Mouse (Mus musculus): ENCODE measurements around the gene Pms2. TPM values are rescaled to one million over a fixed set of nuclear protein-coding genes. Genes with fewer than 3 reads are reported as not detected.

Gene Pms2
- total RNA-seq (2021) = 1 to 10 TPM; 3.5 to 4.7 TPM
- long read RNA-seq, experiment 1, full-length matches to known transcripts = 3 of 5 reads
- long read RNA-seq, experiment 1, partial matches to known transcripts = 0 of 5 reads
- long read RNA-seq, experiment 1, other reads (novel, unspliced or antisense) = 2 of 5 reads
- long read RNA-seq, experiment 2, full-length matches to known transcripts = 2 of 4 reads
- long read RNA-seq, experiment 2, partial matches to known transcripts = 1 of 4 reads
- long read RNA-seq, experiment 2, other reads (novel, unspliced or antisense) = 1 of 4 reads

DNA sequence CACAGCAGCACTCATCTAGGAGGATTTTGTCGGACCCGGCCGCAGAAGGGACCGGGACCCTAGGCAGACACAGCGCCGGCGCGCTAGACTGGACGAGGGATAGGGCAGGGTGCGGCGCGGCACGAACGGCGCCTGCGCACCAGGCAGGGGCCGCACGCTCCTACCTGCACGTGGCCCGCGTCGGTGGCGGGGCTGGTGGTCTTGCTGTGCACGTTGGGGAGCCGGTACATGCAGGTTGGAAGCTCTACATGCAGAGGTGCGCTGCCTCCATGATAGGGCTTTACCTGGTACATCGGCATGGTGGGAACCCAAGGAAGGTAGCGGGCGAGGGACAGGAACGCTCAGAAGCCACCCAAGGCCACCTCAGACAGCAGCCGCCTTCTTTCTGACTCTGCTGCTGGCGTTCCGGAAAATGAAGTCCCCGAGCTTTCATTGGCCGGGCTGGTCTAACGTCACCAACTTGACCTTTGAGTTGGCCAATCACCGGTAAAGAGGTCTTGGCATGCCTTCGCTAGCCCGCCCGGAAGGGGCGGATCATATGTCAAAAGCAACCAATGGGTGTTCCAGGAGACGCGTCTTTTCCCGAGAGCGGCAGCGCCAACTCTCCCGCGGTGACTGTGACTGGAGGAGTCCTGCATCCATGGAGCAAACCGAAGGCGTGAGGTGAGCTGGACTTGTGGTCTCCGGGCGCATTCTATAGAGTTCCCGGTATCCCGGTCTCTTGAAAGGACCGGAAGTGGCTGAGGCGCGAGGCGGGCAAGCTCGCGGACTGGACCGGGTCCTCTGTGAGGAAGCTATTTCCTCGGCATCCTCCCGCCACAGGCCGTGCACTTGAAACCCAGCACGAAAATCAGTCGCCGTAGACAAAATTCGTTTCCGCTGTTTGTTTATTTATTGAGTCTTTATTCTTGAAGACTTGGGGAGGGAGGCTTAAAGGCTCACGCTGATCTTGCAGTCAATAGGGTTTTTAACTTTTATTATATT is at the start of gene Pms2, which contains the start of gene Aimp2:
TSS of gene Pms2 (plus strand) at position 548 of the 984 bp plus-strand sequence.
TSS of gene Aimp2 (minus strand) at position 431 of the 984 bp plus-strand sequence.
- TF ChIP-seq CTCF (IDR thresholded peaks at IDR 0.05) = no peak
- intact Hi-C loops (cut with DNase I) = loop anchor here (2.0 to 5.0 kb wide), 2 partner anchors 177 to 352 kb away; partner anchors contain the start of gene Usp42
- peak within 1 kb of the TSS; percentile 76 for H3K4me3 ChIP-seq
- peak; percentile 97 for DNase-seq
- H3K27ac ChIP-seq = peak within 1 kb of the TSS; percentile 97

DNA sequence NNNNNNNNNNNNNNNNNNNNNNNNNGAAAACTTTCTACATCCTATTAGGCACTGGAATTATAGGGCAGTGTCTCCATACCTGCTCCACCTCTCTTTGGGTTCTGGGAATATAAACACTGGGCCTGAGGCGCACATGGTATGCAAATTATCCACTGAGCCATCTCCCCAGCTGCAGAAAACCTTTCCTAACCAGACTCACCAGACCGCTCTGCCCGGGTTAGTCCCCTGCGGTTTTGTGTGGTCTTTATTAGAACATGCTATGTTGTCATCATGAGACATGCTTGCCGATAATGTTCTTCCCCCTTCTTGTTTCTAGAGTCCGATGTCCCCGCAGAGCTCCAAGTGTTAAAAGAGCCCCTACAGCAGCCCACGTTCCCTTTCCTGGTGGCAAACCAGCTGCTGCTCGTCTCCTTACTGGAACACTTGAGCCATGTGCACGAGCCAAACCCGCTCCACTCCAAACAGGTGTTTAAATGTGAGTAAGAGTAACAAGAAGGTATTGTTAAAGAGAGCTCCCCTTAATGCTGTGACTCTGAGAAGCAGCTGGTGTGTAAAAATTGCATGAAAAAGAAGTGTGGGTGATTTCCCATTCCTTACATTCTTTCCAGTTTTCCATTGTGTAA is 38.1 kb upstream of the Pms2 start:
- Histone ChIP-seq H3K4me3 (no peak overlapping the region), H3K27ac (no peak overlapping the region)
- intact Hi-C loops (cut with DNase I) = no loop called here
- no peak for TF ChIP-seq CTCF (IDR thresholded peaks at IDR 0.05)
- DNase-seq = no peak

DNA sequence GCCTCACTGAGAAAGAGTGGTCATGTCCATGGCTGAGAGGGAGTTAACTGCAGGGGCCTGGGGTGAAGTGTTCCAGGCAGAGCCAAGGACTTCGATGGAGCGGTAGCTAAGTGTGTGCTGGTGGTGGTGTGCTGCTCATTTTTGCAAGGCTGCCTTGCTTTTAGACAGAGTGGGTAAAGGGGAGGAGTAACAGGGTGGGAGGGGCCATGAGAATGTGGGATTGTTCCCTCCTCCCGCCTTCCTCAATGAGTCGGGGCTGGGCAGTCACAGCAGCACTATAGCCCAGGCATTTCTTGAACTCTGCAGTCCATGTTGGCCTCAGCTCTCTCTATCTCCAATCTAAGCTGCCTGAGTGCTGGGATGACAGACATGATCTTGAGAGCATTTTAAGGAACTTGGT is 35.2 kb upstream of the Pms2 start:
- intact Hi-C loops (cut with DNase I) = no loop called here
- Histone ChIP-seq H3K27ac (no peak overlapping the region), H3K4me3 (no peak overlapping the region)
- TF ChIP-seq CTCF (IDR thresholded peaks at IDR 0.05) = no peak
- DNase-seq = no peak

DNA sequence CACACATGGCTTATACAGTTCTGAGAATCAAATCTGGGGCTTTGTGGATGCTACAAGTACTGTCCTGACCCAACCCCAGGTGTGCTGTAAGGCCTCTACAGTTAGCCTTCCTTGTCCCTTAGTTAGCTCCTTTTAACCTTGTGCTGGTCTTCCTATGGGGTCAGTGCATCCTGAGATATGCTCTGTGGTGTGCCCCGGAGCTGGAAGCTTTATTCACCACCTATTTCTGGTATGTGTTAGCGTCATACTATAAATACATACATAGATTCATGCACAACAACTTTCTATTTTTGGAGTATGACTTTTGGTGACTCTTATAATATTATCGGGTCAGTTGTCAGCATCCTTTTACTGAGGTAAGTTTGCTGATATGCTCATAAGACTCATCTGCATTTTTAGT is 24.5 kb upstream of the Pms2 start:
- intact Hi-C loops (cut with DNase I) = no loop called here
- TF ChIP-seq CTCF (IDR thresholded peaks at IDR 0.05) = no peak
- Histone ChIP-seq H3K4me3 (no peak overlapping the region), H3K27ac (peak overlapping the region; percentile 64; the same call in 1 of the 2 replicates)
- DNase-seq = no peak

DNA sequence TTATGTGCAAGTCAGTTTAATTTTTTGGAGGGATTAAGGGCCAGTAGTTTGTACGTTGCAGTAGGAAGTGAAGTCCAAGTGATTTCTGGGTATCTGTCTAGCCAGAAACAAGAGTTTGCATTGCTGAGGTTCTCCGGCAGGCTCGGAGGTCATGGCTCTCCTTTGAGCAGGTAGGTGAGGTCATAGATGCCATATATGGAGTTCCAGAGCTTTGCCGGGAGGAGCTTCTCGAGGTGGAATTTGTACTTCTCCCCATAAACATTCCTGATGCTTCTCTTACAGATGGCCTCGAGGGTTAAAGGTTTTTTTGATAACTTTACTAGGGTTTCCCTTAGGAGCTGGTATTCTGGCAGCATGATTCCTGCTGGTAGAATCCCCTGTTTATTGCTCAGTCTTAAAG is 19.0 kb upstream of the Pms2 start:
- intact Hi-C loops (cut with DNase I) = no loop called here
- DNase-seq = no peak

DNA sequence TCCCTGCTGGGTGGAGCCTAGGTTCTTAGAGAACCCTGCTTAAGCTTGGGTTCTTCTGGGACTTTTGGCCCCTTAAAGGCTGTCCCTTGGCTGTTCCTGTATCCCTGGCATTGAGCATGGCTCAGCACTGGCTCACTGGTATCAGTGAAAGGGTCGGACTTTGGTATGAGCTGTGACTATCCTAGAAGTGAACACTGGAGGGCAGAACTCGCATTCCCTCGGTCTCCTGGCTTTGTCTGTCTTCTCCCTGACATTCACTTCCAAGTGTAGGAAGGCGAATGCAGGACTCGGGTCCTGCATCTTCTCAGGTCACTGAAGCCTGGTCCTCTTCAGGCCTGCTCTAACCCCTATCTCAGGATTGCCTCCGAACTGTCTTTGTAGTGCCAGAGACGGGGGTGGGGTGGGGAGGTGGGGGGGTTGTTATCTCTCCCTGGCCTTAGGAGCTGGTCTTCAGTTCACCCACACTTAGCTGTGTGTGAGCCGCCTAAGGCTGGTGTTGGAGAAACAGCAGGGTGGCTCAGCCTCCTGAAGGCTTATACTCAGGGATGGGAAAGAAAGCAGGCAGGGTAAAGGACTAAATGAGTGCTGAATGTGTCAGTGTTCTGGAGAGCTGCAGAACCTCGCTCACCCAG is 17.4 kb upstream of the Pms2 start:
- intact Hi-C loops (cut with DNase I) = no loop called here
- peak; percentile 53 for TF ChIP-seq CTCF (IDR thresholded peaks at IDR 0.05)
- DNase-seq = peak; percentile 37
- Histone ChIP-seq H3K27ac (no peak overlapping the region), H3K4me3 (no peak overlapping the region)

More for the DNA sequence above, 19.0 kb upstream of the Pms2 start:
- no peak for TF ChIP-seq CTCF (IDR thresholded peaks at IDR 0.05)
- no peak overlapping the region for H3K4me3 ChIP-seq
- no peak overlapping the region for H3K27ac ChIP-seq

DNA sequence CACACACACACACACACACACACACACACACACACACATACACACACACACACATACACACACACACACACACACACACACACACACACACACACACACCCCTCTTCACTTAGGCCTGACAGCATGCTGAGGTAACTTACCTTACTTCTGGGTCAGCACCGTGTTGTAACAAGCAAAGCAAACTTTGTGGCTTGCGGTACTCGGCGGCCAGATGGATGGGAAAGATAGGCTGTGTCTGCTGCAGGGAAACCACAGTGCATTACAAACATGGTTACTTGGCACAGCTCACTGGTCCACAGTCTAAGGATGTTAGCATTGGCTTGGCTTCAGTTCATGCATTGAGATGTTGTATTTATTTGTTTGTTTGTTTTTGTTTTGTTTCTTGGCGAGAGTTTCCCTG is 16.4 kb upstream of the Pms2 start:
- Histone ChIP-seq H3K27ac (no peak overlapping the region), H3K4me3 (no peak overlapping the region)
- no peak for TF ChIP-seq CTCF (IDR thresholded peaks at IDR 0.05)
- intact Hi-C loops (cut with DNase I) = no loop called here
- no peak for DNase-seq

DNA sequence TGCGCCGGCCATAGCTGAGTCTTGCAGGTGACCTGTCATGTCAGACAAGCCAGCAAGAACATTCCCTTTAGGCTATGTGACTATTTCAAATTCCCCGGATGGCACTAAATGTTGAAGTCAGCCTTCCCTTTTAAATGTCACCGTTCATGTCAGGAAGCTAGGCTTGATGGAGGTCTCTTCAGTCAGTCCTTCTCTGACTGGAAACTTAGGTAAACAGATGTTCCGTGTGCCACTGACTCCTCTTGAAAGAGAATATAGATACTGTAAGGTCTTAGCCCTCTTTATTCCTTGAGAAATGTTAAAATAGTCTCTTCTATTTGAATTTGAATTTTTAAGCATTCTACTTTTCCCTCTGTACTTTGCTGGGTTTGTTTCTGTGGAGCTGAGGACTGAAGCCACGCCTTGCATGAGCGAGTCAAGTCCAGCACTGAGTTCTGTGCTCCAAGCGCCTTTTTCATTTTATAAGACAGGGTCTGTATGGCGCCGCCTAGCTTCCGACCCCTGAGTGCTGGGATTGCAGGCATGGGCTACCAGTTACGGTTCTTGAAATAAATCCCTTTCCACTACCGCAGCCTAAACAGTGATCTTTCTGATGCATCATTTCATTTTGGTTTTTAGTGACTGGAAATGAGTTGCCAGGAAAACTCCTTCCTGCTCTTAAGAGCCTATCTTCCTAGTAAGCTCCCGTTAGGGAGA is 12.0 kb upstream of the Pms2 start, which contains the start of gene Ankrd61:
TSS of gene Ankrd61 (minus strand) at position 51 of the 696 bp plus-strand sequence.
- no peak within 1 kb of the TSS for H3K27ac ChIP-seq
- DNase-seq = no peak
- intact Hi-C loops (cut with DNase I) = no loop called here
- TF ChIP-seq CTCF (IDR thresholded peaks at IDR 0.05) = no peak
- H3K4me3 ChIP-seq = no peak within 1 kb of the TSS

DNA sequence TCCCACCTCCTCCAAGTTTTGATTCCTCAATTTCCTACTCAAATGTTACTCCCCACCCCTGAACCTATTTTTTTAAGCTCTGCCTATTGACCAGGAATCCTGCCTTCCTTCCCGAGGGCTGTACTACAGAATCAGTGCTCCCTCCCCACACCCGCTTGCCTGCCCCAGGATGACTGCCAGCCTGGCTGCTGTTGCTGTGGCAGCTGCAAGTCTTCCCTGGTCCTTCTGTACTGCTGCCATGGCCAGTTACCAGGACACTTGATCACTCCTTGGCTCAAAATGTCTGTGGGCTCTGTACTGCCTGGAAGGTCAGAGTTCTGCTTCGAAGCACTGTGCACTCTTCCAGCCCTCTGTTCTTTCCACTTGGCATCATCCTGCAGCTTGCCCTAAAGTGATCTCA is 7.7 kb upstream of the Pms2 start:
- DNase-seq = peak; percentile 94
- TF ChIP-seq CTCF (IDR thresholded peaks at IDR 0.05) = no peak
- intact Hi-C loops (cut with DNase I) = loop anchor here (5.0 kb wide), 1 partner anchor 1120 kb away; no protein-coding TSS in a partner anchor

DNA sequence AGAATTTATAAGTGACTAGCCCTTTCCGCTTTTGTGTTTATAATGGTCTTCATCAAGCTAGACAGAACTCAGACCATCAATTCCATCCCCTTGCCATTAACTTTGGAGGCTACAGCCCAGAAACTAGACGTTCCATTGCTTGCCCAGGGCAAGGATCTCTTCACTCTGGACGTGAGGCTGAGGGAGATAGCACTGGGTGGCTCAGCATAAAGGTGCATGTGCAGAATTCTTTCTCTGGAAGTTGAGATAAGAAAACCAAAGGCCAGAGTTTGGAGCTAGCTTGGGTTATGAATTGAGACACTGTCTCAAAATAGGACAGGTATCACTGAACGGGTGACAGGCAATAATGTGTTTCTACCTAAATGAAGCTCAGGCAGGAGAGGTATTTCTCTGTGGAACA is 6.0 kb upstream of the Pms2 start:
- intact Hi-C loops (cut with DNase I) = loop anchor here (5.0 kb wide), 1 partner anchor 1122 kb away; no protein-coding TSS in a partner anchor
- DNase-seq = no peak
- TF ChIP-seq CTCF (IDR thresholded peaks at IDR 0.05) = no peak

More for the DNA sequence above, 7.7 kb upstream of the Pms2 start:
- no peak overlapping the region; the same call in 1 of the 2 replicates for H3K4me3 ChIP-seq
- H3K27ac ChIP-seq = peak overlapping the region; percentile 97

DNA sequence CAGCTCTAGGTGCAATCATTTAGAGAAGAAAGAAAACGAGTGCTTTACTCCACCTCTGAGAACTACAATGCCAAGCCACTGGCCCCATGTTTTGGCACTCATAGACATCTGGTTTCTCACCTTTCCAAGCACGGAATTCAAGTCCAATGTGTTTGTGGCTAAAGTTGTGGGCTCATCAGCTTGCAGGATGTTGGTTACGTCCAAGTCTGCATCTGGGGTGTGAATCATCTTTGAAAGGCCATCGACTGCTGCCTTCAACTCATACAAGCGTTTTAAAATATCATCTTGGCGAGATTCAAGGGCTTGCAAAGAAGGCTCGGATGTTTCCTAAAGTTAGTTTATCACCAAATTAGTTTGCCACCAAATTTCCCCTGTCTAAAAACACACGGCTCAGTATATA is 3.3 kb upstream of the Pms2 start:
- DNase-seq = no peak
- Histone ChIP-seq H3K4me3 (peak overlapping the region; percentile 76), H3K27ac (peak overlapping the region; percentile 97)
- intact Hi-C loops (cut with DNase I) = loop anchor here (5.0 kb wide), 1 partner anchor 349 kb away; no protein-coding TSS in a partner anchor
- TF ChIP-seq CTCF (IDR thresholded peaks at IDR 0.05) = no peak

More for the DNA sequence above, 6.0 kb upstream of the Pms2 start:
- H3K4me3 ChIP-seq = no peak overlapping the region
- H3K27ac ChIP-seq = peak overlapping the region; percentile 97
